Mouse (Mus musculus) natural killer cell, adult 2 months (primary cell): ENCODE data around the gene Txndc12.
A peak's percentile ranks its signal among the peaks of the same experiment; 100 is the strongest.

Experiments used
- DNase-seq, 2 experiments: peaks; one replicate each; pipeline ENCODE4 v3.0.0; 2022; ENCODE audit warnings: low spot score in 2 of 2

The Txndc12 gene

GRCm38 (mm10) chr4:108834115-108834970 is at the start of gene Txndc12:
TSS of gene Txndc12 (plus strand) at chr4:108834601.
- peak; percentile 52 to 65 for DNase-seq

DNA sequence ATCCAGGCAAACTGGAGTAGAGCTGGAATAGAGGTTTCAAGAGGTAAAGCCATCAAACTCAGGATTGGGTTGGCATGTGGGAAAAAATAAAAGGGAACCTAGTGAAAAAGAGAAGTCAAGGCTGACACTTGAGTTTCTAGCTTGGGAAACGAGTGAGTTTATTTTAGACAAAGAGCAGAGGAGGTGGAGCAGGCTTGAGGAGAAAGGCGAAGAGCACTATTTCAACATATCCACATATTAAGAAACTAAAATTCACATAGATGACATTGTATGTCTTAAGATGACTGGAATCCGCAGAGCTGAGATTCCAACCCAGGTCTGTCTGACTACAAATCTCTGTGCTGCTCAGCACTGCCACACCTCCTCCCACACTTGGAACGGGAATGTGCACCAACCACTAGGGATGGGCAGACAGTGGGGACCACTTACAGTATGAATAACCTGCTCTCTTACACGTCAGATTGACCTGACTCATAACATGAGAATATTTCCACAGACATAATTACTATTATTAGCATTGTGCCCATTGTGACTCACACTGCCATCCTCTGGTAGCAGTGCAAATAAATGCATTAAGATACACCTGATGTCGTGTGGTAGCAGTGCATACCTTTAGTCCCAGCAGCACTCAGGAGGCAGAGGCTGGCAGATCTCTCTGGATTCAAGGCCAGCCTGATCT is 45.0 kb upstream of the Txndc12 start:
- DNase-seq = no peak

GRCm38 (mm10) chr4:108790507-108790906 is 43.9 kb upstream of the Txndc12 start:
- no peak for DNase-seq

- no peak for DNase-seq
These were observed 40.5 kb upstream of the Txndc12 start for GRCm38 (mm10) chr4:108793941-108794340.

DNA sequence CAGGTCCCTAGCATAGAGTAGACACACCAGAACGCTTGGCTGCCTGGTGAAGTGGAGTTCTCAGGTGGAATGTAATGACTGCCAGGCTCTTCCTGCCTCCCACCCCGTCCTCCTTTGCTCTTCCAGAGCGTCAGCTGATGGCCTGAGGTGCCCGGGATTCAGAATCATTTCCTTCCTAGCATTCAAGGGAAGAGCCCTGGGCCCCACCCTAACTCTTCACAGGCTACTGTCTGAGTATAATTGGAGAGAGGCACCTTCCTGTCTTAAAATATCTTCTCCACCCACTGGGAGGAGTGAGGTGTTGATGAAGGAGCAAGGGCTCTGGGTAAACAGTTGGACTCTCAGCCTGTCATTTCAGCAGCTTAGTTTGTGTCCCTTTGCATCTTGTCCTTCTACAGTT is 37.7 kb upstream of the Txndc12 start:
- DNase-seq = no peak

- peak in 1 of 2 experiments; percentile 35 for DNase-seq
These were observed 36.1 kb upstream of the Txndc12 start for GRCm38 (mm10) chr4:108798083-108798830.

DNA sequence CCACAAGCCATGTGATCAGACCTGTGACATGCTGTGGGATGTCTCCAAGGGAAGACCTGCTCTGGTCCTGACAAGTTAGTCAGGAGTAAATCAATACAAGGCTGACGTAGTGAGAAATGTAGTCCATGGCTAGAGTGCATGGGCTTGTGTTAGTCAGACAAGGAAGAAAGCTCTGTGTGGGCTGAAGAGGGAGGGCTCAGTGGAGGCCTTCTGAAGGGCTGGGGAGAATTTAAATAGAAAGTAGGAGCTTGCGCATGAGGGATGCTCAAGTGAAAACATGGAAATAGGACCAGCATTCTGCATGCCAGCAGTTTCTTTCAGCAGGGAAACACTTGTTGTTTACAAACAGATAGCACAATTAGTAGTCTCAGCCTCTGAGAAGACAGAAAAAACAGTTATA is 30.9 kb upstream of the Txndc12 start:
- DNase-seq = no peak

DNA sequence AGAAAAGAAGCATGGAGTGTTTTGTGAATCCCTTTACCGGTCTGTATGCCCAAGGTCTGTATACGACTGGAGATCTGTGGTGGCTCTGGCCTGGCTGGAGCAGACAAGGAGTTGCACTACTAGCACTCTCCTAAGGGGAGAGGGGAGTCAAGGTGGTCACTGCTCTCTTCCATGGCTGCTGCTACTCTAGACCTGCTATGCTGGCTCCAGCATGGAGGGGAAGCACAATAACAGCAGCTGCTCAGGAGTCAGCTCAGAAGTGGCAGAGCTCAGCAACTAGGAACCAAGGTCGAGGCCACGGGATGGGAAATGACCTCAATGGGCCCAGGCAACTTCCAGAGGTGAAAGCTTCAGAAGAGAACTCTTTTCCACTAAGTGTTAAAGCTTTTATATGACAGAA is 23.3 kb upstream of the Txndc12 start:
- no peak for DNase-seq

GRCm38 (mm10) chr4:108811550-108811949 is 22.9 kb upstream of the Txndc12 start:
- DNase-seq = no peak

DNA sequence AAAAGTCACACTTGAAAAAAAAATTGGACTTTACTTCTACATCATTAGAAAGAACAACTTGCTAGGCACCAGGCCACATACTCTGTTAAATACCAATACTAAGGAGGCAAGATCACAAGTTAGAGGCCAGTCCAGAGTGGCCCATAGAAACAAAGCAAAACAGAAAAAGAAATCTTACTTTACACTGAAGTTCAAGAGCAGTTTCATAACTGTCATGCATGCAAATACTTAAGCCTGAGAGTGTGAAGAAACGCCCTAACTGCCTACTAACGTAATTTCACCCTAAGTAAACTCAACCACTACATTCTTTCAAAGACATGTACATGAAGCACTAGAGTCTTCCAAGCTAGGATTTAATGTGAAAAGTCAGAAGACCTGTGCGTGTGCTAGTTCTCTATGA is 8.7 kb upstream of the Txndc12 start:
- no peak for DNase-seq

GRCm38 (mm10) chr4:108826096-108826495 is 8.3 kb upstream of the Txndc12 start:
- peak; percentile 4 to 29 for DNase-seq

- DNase-seq = no peak
These were observed 7.8 kb upstream of the Txndc12 start for GRCm38 (mm10) chr4:108826643-108827042.

DNA sequence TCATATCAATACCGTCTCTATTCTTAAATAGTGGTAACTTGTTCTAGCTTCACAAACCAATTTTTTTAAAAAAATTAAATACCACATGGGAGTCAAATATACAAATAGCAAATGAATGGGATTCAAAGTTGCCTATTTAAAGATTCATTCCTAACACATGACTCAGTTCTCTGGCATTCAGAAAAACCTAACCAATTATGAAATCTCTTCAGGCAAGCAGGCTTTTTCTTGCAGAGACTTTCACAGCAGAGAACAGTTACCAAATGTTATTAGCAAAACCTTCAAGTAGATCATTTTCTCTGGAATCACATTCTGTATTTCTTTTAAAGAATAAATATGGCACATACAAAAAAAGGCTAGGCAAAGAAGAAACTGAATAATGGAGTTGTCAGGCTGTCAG is 3.7 kb upstream of the Txndc12 start:
- no peak for DNase-seq

DNA sequence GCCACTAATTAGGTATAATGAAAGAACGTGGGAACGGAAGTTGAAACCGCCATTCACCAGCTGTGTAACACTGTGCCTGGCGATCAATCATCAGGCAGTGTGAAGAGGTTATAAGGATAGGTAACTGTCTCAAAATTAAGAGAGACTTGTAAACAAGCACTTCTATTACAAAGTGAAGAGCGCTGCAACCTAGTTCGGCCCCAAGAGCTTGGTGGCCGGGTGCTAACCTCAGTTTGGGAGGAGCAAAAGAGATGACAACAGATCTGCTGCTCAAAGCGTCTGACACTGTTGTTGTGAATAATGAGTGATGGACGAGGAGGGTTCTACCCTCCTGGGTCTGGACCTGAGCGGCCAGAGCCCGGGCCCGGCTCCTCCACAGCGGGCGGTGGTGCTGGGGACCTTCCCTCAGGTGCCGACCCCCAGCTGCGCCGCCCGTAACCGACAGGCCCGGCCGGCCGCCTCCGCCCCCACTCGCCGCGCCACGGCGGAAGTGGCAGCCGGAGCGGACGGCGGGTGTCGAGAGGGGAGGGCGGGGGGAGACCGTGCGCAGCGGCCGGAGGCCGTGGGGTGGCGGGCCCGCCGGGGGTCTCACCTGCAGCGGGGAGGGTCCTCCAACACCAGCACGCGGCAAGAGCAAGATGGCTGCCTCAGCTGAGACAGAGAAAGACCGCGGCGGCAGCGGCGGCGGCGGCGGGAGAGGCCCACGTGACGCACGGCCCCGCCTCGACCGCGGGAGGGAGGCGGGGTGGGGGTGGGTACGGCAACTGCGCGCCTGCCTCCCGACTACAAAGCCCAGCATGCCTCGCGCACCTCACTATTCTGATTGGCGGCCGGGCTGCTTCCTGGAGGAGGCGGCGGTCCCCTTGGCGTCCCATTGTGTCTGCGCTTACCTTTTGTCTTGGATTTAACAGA is 1.2 kb upstream of the Txndc12 start, which contains the start of gene Btf3l4:
Btf3l4 (minus strand) TSS at position 699 of the 912 bp plus-strand sequence.
- peak; percentile 78 to 88 for DNase-seq

- no peak for DNase-seq
These were observed 630 bp upstream of the Txndc12 start for GRCm38 (mm10) chr4:108833828-108834114.

DNA sequence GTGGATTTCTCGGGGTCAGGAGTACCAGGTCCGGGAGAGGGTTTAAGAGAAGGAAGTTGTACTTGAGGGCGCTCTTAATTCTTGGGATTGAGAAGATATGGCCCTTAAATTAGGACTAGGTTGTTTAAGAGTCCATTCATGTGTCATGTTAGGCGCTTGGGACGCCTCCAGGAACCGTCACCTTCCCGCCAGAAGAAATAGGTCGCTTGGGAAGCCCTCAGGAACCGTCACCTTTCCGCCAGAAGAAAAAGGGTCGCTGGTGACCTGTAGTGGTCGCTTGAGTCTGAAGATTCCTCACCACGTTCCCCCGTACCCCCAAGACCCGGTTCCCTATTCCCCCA is 540 bp downstream of the Txndc12 start:
- DNase-seq = no peak

GRCm38 (mm10) chr4:108835496-108835895 is 1.1 kb downstream of the Txndc12 start:
- DNase-seq = peak in 1 of 2 experiments; percentile 14

DNA sequence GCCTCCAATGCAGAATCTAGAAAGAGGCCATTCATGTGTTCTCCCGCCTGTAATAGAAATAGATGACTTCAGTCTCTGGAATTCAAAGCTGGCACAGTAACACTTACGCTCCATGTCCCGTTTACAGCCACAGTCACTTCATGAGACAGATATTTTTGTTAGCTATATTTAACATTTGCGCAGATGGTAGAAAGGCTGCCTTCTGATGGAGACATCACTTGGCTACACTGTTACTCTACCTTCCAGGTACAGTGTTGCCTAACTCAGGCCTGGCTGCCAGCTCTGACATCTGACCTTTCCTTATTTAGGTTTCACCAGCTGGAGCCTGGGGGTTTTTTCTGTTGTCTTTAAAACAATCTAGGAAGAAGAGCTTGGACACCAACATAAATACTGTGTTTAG is 3.6 kb downstream of the Txndc12 start:
- no peak for DNase-seq

DNA sequence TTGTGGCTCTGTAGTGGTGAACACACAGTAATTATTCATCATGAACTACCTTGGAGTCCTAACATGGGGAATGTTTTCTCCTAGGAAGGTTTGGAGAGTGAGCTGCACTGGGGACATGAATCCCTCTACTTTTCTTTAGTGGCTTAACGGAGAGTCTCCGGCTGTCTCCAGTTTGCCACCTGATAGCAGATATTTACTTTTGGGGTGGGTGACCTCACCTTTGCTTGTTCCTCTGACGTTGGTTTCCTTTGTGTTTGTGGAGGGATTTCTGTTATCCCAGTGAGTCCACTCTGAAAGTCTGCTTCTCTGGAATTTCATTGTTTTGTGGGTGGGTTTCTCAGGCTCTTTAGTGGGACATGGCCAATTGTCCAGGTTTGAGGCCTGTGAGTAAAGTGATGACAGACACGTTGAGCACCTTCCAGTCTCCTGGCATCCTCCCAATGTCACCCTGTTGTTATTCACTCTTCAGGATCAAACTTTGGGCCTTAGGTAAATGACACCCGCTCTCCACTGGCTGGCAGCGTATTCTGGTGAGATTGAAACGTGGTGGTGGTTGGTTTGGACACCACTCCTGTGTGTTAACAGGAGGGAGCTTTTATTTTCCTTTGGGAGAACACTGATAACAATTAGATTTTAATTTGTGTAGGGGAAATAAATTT is 7.6 kb downstream of the Txndc12 start:
- DNase-seq = no peak

GRCm38 (mm10) chr4:108843336-108843735 is 8.9 kb downstream of the Txndc12 start:
- DNase-seq = no peak
